Mouse (Mus musculus) spleen, postnatal 10 days (tissue): ENCODE results near the gene Supt5.

Experiments used
- DNase-seq, 2 experiments: peaks; one replicate each; pipeline ENCODE4 v3.0.0; 2021 to 2022; ENCODE audit warnings: low spot score in 2 of 2

The Supt5 gene

DNA sequence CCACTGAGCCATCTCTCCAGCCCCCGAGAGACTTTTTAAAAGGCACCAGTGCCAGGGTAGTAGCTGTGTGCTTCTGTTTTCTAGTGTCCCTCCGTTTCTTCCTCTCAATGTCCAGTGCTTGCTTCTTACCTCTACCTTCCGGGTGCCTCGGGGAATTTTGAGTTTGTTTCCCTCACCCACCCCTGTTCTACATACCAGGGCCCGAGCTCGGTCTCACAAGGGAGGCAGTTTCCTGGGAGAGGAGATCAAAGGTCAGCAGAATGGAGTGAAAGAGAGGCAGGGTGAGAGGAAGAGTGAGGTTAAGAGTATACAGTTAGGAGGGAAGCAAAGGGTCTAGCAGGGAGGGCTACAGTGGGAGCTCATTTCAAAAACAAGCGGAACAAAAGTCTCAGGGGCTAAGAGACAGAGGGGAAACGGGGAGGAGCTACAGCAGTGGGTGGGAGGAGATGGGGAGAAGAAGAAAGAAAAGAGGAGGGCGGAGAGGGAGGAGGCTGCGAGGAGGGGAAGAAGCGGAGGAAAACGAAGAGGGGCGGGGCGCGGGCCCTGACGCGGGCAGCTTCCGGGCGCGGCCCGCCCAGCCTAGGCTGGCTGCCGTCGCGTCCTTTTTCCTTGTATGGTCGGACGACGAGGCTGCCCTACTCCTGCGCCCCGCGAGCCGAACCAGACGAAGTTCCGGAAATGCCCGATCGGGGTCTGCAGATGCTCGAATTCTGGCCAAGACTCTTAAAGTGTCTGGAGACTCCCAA, 36.8 kb upstream of the Supt5 start:
- DNase-seq, result peak; percentile 77 to 92

DNA sequence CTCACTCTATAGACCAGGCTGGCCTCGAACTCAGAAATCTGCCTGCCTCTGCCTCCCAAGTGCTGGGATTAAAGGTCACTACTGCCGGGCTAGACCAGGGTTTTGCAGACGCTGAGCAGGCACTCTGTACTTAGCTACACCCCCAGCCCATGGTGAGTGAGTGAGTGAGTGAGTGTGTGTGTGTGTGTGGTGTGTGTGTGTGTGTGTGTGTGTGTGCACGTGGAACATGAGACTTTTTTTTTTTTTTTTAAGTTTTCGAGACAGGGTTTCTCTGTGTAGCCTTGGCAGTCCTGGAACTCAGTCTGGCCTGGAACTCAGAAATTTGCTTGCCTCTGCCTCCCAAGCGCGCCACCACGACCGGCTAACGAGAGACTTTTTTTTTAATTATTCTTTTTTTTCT, 36.1 kb upstream of the Supt5 start:
- no peak for DNase-seq

DNA sequence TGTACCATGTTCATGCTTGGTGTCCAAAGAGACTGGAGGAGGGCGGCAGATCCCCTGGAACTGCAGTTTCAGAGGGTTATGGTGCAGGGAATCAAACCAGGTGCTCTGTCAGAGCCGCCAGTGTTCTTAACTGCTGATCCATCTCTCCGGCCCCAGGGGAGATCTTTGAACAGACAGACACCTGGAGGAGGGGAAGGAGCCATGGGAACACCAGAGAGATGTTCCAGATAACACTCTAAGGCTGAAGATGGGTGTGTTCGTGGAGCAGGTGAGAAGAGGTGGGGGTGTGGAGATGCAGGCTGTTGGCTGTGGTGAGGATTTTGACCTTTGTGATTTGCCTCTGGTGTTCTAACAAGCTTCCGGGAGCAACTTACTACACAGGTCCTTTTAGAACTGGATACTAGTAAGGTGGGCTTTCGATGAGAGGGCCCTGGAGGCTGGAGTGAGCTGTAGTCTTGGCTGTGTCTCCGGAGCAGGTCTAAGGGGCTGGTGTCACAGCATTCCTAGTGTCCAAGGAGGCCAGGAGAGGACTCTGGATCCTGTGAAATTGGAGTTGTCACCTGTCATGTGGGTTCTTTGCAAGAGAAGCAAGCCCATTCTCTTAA, 35.4 kb upstream of the Supt5 start:
- no peak for DNase-seq

DNA sequence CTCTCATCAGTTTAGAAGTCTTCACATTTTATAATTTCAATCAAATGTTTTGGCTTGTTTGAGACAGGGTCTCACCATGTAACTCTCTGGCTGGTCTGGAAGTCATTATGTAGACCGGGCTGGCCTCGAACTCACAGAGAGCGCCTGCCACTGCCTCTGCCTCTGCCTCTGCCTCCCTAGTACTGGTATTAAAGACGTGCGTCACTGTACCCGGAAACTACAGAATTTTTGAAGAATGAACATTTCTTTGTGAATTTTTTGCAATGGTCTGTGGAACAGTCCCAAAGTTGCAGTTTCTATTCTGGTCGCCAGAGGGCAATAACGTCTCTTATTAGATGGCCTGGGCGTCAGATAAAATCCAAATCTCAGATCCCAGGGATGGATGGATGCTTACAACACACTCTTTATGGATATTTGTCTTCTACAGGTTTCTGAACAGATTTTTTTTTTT, 34.6 kb upstream of the Supt5 start:
- DNase-seq, result peak; percentile 60 to 84

DNA sequence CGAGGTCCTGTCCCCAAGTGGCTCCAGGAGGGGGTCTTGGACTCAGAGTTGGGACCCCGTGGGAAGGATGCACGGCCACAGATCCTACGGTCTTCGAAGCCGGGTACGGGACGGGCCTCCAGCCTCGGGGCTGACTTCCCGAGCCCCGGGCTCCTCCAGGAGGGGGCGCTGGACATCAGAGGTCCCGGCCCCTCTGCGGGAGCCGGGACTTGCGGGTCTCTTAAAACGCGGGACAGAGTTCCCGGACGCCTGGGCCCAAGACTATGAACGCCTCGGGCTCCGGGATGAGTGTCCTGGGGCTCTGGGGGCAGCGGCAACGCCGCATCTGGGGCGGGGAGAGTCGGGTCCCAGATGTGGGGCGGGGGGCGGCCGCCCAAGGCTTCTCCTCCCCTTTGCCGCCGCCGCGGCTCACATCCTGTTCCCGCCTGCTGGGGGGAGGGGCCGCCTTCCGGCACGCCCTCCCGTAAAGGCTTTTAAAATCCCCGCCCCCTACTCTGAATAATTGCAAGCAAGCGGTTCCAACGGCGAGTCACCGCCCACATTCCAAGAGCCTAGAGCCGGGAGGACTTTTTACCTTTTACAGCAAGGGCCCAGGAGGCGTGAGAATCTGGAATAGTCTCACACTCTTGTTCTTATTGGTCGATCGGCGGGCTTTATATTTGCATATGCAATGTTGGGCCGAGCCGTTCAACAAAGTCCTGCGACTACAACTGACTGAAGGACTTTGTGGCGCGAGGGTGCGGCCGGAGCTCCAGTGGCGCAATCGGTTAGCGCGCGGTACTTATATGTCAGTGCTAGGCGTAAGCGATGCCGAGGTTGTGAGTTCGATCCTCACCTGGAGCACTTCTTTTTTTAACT, 33.9 kb upstream of the Supt5 start, which contains the start of gene Plekhg2:
Gene Plekhg2, minus strand, starts transcription at position 349 of the 858 bp plus-strand sequence.
- peak; percentile 95 to 97 for DNase-seq

DNA sequence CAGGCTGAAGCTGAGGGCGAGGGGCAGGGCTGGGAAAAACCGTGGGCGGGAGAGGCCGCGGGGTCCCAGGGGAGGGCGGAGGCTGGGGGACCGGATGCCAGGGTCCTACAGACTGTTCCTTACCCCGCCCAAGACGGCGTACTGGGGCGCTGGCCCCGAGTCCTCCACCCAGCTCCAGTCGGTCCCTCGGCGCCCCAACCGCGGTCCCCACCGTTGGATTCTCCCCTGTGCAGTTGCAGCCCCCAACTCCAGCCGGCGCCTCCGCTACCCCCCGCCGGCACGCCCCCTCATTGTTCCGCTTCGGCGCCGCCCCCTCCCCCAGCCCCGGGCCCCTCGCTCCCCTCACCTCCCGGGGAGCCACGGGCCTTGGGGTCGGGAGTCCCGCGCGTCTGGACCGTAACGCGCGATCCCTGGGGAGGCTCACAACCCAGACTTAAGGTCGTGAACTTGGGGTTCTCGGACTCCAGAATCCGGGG, 33.0 kb upstream of the Supt5 start:
- peak; percentile 43 to 65 for DNase-seq

DNA sequence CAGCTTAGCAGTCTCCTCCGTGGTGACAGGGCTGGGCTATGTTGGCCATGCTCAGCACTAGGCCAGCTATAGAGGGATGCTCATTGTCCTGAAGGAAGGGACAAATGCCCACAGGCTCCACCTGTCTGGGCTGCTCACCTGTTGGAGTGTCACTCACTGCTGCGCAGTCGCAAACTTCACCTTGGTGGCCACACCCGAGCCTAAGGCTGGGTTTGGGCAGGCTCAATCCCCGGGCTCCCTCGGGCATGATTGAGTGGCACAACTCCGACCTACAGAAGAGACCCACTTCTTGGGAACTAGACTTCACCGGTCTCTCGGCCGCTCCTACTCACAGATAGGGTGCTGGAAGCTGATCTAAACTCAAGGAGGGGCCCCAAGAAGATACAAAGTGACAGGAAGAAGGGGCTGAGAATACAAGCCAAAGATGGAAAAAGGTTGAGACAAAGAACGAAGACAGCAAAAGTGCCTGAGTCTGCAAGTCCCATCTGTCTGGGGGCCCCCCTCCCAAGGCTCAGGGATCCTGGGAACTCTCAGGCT, 32.5 kb upstream of the Supt5 start:
- peak; percentile 28 to 35 for DNase-seq

DNA sequence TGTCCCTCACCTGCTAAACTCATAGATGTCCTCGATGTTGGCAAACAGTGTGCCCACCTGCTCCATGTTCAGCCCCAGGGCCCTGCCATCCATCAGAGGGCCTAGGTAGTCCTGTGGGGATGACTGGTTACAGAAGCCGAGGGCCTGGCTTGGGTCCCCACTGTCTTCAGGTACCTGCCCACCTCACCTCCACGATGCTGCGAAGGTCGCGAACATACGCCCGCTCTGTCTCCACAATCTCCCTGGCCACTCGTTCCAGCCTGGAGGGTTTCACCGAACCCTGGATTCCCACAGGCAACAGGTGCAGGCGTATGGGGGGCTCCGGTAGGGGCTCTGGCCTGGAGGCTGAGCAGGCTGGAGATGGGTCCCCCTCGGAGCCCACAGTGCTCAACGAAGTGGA, 31.5 kb upstream of the Supt5 start:
- DNase-seq, result no peak

DNA sequence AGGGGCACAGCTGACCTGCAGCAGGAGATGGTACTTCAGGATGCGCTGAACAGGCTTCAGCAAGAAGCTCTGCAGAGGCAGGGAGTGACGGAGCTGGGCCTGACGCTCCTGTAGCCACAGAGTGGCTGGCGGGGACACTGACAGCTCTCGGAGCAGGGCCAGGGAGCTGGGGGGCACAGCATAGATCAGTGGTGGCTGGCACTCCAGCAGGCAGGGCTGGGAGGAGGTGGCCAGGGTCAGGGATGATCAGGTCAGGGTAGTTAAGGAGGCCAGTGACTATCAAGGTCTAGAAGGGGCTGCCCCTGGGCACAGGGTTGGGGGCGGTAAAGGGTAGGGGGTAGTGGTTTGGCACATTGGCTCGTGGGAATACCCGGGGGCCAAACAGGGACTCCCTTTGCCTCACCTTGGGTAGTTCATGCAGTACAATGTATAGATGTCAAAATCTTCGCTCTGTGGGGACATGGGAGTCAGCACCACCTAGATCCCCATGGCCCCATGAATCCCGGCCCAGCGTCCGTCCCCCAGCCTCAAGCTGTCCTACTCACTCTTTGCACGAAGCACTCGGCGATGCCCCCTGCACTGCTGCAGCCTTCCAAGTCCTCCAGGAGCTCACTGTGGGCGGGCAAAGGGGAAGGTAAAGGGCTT, 29.9 kb upstream of the Supt5 start:
- DNase-seq, result no peak

DNA sequence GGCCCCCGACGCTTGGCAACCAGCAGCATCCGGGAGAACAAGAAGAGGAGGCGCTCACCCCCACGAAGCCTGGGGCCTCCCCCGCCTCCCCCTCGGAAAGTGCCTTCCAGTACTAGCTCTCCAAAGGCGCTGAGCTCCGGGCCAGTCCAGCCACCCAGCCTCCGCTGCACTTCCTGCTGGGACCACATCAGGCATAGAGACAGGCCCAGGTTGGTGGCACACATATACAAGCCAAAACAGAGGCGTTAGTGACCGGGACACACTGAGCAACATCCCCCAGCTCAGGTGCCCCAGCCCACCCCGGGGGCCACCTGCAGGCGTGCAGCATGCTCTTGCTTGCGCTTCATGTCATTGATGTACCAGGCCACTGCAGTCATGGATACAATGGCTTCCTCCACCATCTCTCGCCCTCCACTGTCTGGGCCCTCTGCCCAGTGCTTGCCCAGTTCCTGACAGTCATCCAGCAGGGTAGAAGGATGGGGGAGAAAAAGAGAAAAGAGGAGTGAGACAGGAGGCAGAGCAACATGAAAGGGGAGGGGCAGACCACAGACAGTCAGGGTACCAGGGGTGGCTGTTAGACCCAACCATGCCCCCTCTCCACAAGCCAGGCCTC, 29.2 kb upstream of the Supt5 start:
- DNase-seq, result no peak

DNA sequence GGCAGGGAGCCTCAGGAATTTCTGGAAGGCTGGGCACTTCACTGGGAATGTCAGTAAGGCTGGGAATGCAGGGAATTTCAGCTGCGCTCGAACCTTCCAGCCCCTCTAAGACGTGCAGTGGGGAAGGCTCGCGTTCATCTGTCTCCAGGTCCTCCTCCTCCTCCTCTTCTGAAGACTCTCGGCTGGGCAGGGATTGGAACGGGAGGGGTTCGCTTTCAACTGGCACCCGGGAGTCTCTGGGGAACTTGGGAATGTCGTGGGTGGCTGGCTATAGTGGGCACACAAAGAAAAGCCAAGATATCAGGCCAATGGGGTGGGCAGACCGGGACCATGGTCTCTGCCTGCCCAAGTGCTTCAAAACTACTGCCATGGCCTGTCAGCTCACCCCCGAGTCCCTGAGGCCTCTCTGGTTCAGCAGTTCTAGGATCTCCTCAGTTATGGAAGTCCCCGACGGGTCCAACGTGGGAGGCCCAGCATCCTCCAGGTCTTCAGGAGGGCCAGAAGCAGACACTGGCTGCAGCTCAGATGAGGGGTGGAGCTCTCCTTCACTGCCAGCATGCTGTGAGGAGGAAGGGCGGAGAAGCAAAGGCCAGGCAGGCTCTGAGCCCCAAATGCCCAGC, 24.0 kb upstream of the Supt5 start:
- no peak for DNase-seq

DNA sequence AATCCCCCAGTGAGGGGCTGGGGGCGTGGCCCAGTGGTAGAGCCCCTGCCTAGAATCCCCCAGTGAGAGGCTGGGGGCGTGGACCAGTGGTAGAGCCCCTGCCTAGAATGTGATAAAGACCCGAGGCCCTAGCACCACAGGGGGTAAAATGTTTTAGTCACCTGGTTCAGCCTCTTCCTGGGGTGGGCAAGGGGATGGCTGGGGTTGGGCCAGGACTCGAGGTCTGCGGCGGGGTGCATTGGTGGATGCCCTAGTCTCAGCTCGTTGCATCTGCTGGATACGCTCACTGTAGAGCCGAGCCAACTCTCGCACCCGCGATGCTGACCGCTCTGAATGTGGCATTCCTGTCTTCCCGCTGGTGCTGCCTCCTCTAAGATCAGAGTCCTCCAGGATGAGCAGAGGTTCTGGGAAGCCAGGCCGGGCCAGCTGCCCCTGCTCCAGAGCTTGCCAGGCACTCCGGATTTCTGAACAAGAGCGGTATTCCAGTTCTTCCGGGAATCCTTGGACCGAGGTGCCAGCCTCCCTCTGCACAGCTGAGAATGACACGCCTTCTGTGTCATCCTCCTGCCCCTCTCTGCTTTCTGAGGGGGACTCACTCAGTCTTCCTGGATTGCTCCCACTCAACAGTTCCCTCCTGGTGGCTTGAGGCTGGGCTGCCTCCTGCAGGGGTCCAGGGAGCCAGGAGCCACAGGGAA, 23.2 kb upstream of the Supt5 start:
- DNase-seq, result peak in 1 of 2 experiments; percentile 12

DNA sequence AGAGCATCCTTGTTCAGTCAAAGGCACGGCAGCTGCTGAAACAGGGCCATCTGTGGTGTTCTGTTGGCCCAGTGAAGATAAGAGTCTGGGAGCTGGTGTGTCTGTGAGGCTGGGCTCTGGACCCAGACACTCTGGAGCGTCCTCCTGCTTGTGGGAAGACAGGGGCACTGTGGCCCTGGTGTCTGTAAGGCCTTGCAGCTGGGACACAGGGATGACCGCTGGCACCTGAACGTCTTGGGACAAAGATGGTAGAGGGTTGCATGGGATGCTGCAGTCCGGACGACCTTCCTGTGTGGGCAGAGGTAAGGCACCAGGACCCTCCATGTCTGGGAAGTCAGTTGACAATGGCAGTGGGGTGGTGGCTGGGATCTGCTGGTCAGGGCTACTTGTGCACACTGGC, 21.7 kb upstream of the Supt5 start:
- DNase-seq, result peak in 1 of 2 experiments; percentile 12

DNA sequence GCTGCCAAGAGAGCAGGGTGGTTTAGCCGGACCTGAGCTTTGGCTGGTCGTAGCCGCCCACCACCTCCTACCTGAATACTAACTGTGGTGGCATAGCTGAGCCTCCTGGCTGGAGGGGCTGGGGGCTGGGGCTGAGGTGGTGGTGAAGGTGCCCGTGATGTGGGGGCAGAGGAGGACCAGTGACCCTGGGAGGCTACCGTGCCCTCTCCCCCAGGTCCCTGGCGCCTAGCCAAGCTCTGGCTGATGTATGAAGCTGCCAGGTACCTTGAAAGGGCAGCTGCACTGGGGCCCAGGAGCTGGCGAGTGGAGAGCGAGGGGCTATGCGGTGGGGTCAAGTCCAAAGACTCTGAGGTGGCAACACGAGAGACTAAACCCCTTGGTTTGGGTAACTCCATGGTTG, 21.3 kb upstream of the Supt5 start:
- peak in 1 of 2 experiments; percentile 21 for DNase-seq

DNA sequence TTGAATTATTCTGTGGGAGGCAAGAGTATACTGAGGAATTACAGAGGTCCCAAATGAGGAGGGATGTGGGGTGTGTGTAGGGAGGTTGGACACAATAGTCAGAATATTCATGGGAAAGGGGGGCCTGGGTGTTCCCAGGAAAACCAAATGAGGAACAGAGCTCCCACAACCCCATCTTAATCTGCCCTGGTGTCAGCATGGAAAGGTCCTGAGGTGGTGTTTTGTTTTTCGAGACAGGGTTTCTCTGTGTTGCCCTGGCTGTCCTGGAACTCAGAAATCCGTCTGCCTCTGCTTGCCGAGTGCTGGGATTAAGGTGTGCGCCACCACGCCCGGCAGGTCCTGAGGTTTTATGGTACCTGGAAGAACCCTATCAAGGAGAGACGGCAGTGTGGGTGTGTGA, 19.9 kb upstream of the Supt5 start:
- DNase-seq, result no peak

DNA sequence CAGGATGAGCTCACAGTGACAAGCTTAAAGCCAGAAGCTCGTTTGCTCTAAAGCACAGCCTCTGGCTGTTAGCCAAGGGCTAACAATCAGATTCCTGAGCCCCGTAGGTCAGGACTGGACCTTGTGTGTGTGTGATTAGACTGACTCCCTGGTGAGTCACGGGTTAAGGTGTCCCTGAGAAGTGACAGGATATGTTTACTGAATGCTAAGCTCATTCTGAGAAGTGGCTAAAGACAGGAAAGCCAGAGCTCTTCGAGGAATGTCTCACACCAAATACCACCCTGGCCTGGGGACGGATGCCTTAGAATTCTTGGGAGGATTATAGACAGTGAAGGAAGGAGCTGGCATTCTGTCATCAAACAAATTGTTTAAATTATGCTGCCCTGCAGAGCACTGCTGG, 19.4 kb upstream of the Supt5 start:
- DNase-seq, result no peak

DNA sequence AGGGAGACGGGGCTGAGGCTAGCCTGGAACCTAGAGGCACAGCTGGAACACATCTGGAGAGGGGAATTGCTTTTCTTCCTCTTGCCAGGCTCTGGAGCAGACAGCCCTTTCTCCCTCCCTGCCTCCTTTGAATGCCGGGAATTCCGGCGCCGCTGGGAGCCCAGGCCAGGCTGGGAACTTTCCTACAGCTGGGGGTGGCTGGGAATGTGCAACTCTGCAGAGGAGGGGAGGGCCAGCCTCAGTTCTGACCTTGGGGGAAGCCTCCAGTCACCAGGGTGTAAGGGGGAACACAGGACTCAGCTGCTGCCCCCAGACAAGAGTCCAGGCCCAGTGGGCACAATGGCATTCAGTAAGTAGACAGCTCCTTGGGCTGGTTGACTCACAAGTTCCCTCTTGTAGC, 18.4 kb upstream of the Supt5 start:
- no peak for DNase-seq

DNA sequence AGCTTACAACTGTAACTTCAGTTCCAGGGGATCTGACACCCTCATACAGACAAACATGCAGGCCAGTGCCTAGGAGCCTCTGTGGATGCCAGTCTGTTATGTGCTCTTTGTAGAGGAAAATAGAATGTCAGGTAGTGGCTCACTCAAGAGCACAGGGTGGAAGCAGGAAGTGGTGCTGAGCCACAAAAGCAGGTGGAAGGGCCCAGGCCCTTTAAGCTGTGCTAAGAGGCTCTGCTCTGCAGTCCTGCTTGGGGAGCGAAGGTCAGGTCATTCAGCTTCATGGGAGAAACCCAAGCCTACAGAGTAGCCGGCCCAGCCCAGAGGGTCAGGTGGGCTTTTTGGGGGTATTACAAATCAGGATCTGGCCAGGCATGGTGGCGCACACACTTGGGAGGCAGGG, 16.7 kb upstream of the Supt5 start:
- DNase-seq, result peak in 1 of 2 experiments; percentile 34

DNA sequence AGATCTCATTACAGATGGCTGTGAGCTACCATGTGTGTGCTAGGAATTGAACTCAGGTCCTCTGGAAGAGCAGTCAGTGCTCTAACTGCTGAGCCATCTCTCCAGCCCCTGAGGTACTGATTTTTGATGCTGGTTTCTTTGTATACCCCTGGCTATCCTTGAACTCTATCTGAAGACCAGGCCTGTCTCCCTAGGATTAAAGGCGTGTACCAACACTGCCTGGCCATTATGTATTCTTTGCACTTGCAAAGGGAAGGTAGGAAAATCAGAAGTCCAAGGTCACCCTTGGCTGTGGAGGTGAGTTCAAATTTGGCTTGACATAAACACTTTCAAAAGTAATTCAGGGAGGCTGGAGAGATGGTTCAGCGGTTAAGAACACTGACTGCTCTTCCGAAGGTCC, 16.1 kb upstream of the Supt5 start:
- no peak for DNase-seq

DNA sequence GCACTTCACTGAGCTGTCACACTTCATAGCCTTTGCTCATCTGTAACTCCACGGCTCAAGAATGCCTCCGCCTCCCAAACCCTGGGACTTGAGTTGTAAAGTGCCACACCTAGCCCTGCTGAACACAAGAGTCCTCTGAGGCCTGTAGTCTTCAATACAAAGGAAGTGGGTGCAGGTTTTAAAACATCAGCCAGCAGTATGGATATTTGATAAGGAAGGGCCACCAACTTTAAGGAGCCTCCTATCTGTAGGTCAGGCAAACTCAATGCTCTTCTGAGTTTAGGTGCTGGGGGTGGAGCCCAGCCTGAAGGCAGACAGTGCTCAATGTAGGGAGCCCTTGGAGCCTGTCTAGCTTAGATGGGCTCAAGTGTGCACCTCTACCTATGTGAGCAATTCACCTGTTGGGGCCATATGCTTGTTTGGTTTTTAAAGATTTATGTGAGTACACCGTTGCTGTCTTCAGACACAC, 15.6 kb upstream of the Supt5 start:
- DNase-seq, result no peak
